Mouse (Mus musculus): ENCODE data around the gene Olfr1367.
"Not testable (repeated sequence)": the region's sequence is repeated elsewhere in the genome, so short reads cannot be mapped to it uniquely, and the experiment has no call there.

The Olfr1367 gene

DNA sequence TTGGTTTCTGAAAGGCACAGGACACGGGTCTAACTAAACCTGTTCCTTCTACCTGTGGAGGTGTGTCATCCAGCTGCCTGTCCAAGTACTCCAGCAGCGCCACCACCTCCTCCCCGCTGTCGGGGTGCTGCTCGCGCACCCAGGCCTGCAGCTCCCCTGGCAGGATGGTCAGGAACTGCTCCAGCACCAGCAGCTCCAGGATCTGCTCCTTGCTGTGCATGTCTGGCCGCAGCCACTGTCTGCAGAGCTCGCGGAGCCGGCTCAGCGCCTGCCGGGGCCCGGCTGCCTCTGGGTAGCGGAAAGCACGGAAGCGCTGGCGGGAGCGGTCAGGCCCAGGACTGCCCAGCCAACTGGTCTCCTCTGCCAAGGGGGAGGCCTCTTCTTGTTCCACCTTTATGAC, 49.3 kb downstream of the Olfr1367 start:
- not testable (repeated sequence) for DNase-seq (ENCODE audit: low read depth, low spot score)

DNA sequence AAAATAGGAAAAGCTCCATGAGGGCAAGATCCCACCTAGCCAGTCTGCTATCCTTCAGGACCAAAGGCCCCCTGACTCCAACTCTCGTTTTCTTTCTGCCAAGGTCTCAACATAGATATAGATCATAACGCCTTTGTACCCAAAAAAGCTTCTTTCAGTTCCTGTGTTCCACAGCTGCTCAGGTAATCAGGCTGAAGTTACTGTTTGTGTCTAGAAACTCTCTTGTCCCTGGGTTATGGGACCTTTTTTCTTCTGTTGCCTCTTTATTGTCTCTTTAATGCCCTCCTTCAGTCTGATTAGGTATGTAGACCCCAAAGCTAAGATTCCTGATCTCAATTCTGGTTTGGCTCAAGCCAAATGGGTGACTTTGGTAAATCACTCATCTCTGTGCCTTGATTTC, 50.8 kb downstream of the Olfr1367 start:
- no peak for DNase-seq (ENCODE audit: low read depth, low spot score)

Data from embryo, embryonic 11.5 days (tissue).